Mouse (Mus musculus): ENCODE data around the gene Shf. TPM values are rescaled to one million over a fixed set of nuclear protein-coding genes. Genes with fewer than 3 reads are reported as not detected.

Gene Shf
- total RNA-seq, 2 experiments from 2014 or later = 54.9 to 56.9 TPM

GRCm38 (mm10) chr2:122306184-122306583, 62.8 kb downstream of the Shf start:
- DNase-seq = peak; percentile 71
- intact Hi-C loops (cut with DNase I) = no loop called here

GRCm38 (mm10) chr2:122305097-122305892, 63.7 kb downstream of the Shf start:
- intact Hi-C loops (cut with DNase I) = no loop called here
- DNase-seq = no peak

GRCm38 (mm10) chr2:122304544-122304943, 64.4 kb downstream of the Shf start:
- DNase-seq = no peak
- intact Hi-C loops (cut with DNase I) = loop anchor here (5.0 kb wide), 1 partner anchor 112 kb away; no protein-coding TSS in a partner anchor

GRCm38 (mm10) chr2:122302574-122303241, 66.3 kb downstream of the Shf start:
- intact Hi-C loops (cut with DNase I) = loop anchor here (5.0 kb wide), 1 partner anchor 110 kb away; no protein-coding TSS in a partner anchor
- DNase-seq = peak; percentile 70

GRCm38 (mm10) chr2:122301921-122302573, 66.9 kb downstream of the Shf start:
- intact Hi-C loops (cut with DNase I) = loop anchor here (5.0 kb wide), 1 partner anchor 110 kb away; no protein-coding TSS in a partner anchor

GRCm38 (mm10) chr2:122301081-122301920, 67.7 kb downstream of the Shf start:
- DNase-seq = peak; percentile 58
- intact Hi-C loops (cut with DNase I) = loop anchor here (5.0 kb wide), 1 partner anchor 109 kb away; no protein-coding TSS in a partner anchor

More at GRCm38 (mm10) chr2:122301921-122302573, 66.9 kb downstream of the Shf start:
- no peak for DNase-seq

- DNase-seq = no peak
- intact Hi-C loops (cut with DNase I) = loop anchor here (5.0 kb wide), 1 partner anchor 108 kb away; no protein-coding TSS in a partner anchor
These were observed 68.3 kb downstream of the Shf start for GRCm38 (mm10) chr2:122300656-122301020.

- DNase-seq = no peak
- intact Hi-C loops (cut with DNase I) = loop anchor here (5.0 kb wide), 1 partner anchor 108 kb away; no protein-coding TSS in a partner anchor
These were observed 68.9 kb downstream of the Shf start for GRCm38 (mm10) chr2:122299911-122300655.

Other genes starting within 250 kb of the Shf start
- gene B2m, start 221.5 kb downstream of the Shf start, total RNA-seq (2021) = 10 to 100 TPM; 38.3 to 42.6 TPM
- gene Trim69, start 208.5 kb downstream of the Shf start, total RNA-seq (2021) = not detected
- not detected for gene Patl2, start 183.0 kb downstream of the Shf start, total RNA-seq (2021)
- not detected for gene Terb2, start 182.9 kb downstream of the Shf start, total RNA-seq (2021)
- 10 to 100 TPM; 14.9 to 16.0 TPM for gene Sord, start 134.4 kb downstream of the Shf start, total RNA-seq (2021)
- gene Duox2, start 70.7 kb downstream of the Shf start, total RNA-seq (2021) = under 1 TPM; 0.22 to 0.58 TPM
- under 1 TPM; 0.36 to 0.40 TPM for gene Duoxa2, start 70.3 kb downstream of the Shf start, total RNA-seq (2021)
- gene Duoxa1, start 55.4 kb downstream of the Shf start, total RNA-seq (2021) = under 1 TPM; 0.40 to 0.66 TPM
- gene Duox1, start 53.5 kb downstream of the Shf start, total RNA-seq (2021) = under 1 TPM; 0.12 to 0.36 TPM
- under 1 TPM in 1 of 2 experiments, not detected in 1; 0.20 TPM for gene Slc28a2, start 57.3 kb upstream of the Shf start, total RNA-seq (2021)
- under 1 TPM in 1 of 2 experiments, not detected in 1; 0.12 TPM for gene Gm14085, start 115.8 kb upstream of the Shf start, total RNA-seq (2021)
- gene Gatm, start 242.1 kb upstream of the Shf start, total RNA-seq (2021) = 10 to 100 TPM; 63.7 to 69.4 TPM

All from left cerebral cortex, postnatal 4 days (tissue).